Mouse (Mus musculus) midbrain, embryonic 15.5 days (tissue): Measurements from ENCODE around the gene Prpf6. TPM values are rescaled to one million over a fixed set of nuclear protein-coding genes. Genes with fewer than 3 reads are reported as not detected.

ENCODE experiments used
- ATAC-seq: fragments of 200-750 bp; cut with Nextera tagmentation; replicated peaks from 2 replicates; pipeline ENCODE4 v1.8.0; 2017; ENCODE audit warnings: moderate TSS enrichment
- H3K27ac ChIP-seq: fragments of 300-500 bp; sonication (generic); 2 replicates; pipeline ENCODE4 v1.5.1; 2015; ENCODE audit warnings: mild to moderate bottlenecking, inconsistent platforms
- H3K27me3 ChIP-seq: fragments of 300-500 bp; sonication (generic); replicated peaks from 2 replicates; pipeline ENCODE4 v1.6.1; 2015; ENCODE audit warnings: inconsistent platforms
- H3K36me3 ChIP-seq: fragments of 300-500 bp; sonication (generic); replicated peaks from 2 replicates; pipeline ENCODE4 v1.6.1; 2015; ENCODE audit warnings: inconsistent platforms
- H3K4me1 ChIP-seq: fragments of 300-500 bp; sonication (generic); 2 replicates; pipeline ENCODE4 v1.6.1; 2015; ENCODE audit warnings: inconsistent platforms
- H3K4me2 ChIP-seq: fragments of 300-500 bp; sonication (generic); 2 replicates; pipeline ENCODE4 v1.6.1; 2015; ENCODE audit warnings: inconsistent platforms, mild to moderate bottlenecking, moderate library complexity
- H3K4me3 ChIP-seq: fragments of 300-500 bp; sonication (generic); 2 replicates; pipeline ENCODE4 v1.5.1; 2015; ENCODE audit warnings: mild to moderate bottlenecking, inconsistent platforms
- H3K9ac ChIP-seq: fragments of 300-500 bp; sonication (generic); 2 replicates; pipeline ENCODE4 v1.6.1; 2015; ENCODE audit warnings: mild to moderate bottlenecking, inconsistent platforms
- H3K9me3 ChIP-seq: fragments of 300-500 bp; sonication (generic); 2 replicates; pipeline ENCODE4 v1.6.1; 2016; ENCODE audit warnings: inconsistent platforms
- WGBS: fragments of 180-500 bp; shearing (Covaris S2); methylation state at CpG from one replicate; pipeline ENCODE4 v1.1.7; 2015; ENCODE audit warnings: mixed read lengths; 5-methylcytosine and 5-hydroxymethylcytosine counted together
- polyA plus RNA-seq: library from polyadenylated mRNA; unstranded; fragments of >200 nt; fragmentation: Nextera tagmentation; extraction: Ambion mirVana; gene quantifications from 2 replicates; pipeline ENCODE4 v1.2.1, GENCODE M21; 2015

Prpf6 gene
- polyA plus RNA-seq, 1 experiment from 2014 or later, result 68.4 TPM

GRCm38 (mm10) chr2:181602367-181602766, 10.7 kb downstream of the Prpf6 start:
- no peak overlapping the region for H3K4me3 ChIP-seq
- no peak for ATAC-seq

GRCm38 (mm10) chr2:181618761-181619495, 27.3 kb downstream of the Prpf6 start:
- Histone ChIP-seq H3K27me3 (no peaks in the 10 kb centered on the region), H3K9ac (no peak overlapping the region), H3K4me3 (no peak overlapping the region), H3K36me3 (peaks cover 38% of the 10 kb centered on the region), H3K4me2 (no peak overlapping the region), H3K4me1 (no peaks in the 10 kb centered on the region), H3K9me3 (no peaks in the 10 kb centered on the region), H3K27ac (no peak overlapping the region)
- 89% methylated on average over 5 of the region's 5 CpGs for WGBS
- no peak for ATAC-seq

More at GRCm38 (mm10) chr2:181602367-181602766, 10.7 kb downstream of the Prpf6 start:
- no peak overlapping the region for H3K9ac ChIP-seq
- H3K36me3 ChIP-seq, result no peaks in the 10 kb centered on the region
- no peaks in the 10 kb centered on the region for H3K27me3 ChIP-seq
- H3K4me2 ChIP-seq, result peak overlapping the region; percentile 66
- no peaks in the 10 kb centered on the region for H3K9me3 ChIP-seq
- H3K27ac ChIP-seq, result no peak overlapping the region
- peaks cover 38% of the 10 kb centered on the region for H3K4me1 ChIP-seq
- WGBS, result 72% methylated on average over 4 of the region's 4 CpGs

- Histone ChIP-seq H3K9ac (no peak overlapping the region), H3K36me3 (peaks cover 33% of the 10 kb centered on the region; the same call in 1 of the 2 replicates), H3K9me3 (no peaks in the 10 kb centered on the region), H3K4me2 (no peak overlapping the region), H3K4me1 (no peaks in the 10 kb centered on the region), H3K27ac (no peak overlapping the region), H3K4me3 (no peak overlapping the region), H3K27me3 (no peaks in the 10 kb centered on the region)
- ATAC-seq, result no peak
Measured at GRCm38 (mm10) chr2:181623401-181623800, 31.7 kb downstream of the Prpf6 start.

GRCm38 (mm10) chr2:181628471-181628870, 36.8 kb downstream of the Prpf6 start:
- H3K36me3 ChIP-seq, result peaks cover 27% of the 10 kb centered on the region
- no peak for ATAC-seq
- no peak overlapping the region for H3K4me3 ChIP-seq
- no peaks in the 10 kb centered on the region for H3K27me3 ChIP-seq
- H3K27ac ChIP-seq, result no peak overlapping the region
- no peak overlapping the region for H3K4me2 ChIP-seq
- H3K4me1 ChIP-seq, result no peaks in the 10 kb centered on the region
- no peaks in the 10 kb centered on the region for H3K9me3 ChIP-seq
- no peak overlapping the region for H3K9ac ChIP-seq

- Histone ChIP-seq H3K36me3 (peaks cover 51% of the 10 kb centered on the region), H3K27ac (no peak overlapping the region), H3K9ac (no peak overlapping the region), H3K4me3 (no peak overlapping the region), H3K27me3 (no peaks in the 10 kb centered on the region), H3K4me2 (no peak overlapping the region), H3K9me3 (no peaks in the 10 kb centered on the region), H3K4me1 (no peaks in the 10 kb centered on the region)
- ATAC-seq, result no peak
- 94% methylated on average over 6 of the region's 6 CpGs for WGBS
Measured at GRCm38 (mm10) chr2:181632624-181633023, 41.0 kb downstream of the Prpf6 start.

GRCm38 (mm10) chr2:181635865-181636264, 44.2 kb downstream of the Prpf6 start:
- Histone ChIP-seq H3K27me3 (no peaks in the 10 kb centered on the region), H3K27ac (no peak overlapping the region), H3K4me1 (no peaks in the 10 kb centered on the region), H3K9ac (no peak overlapping the region), H3K36me3 (peaks cover 67% of the 10 kb centered on the region), H3K4me3 (no peak overlapping the region), H3K9me3 (no peaks in the 10 kb centered on the region), H3K4me2 (no peak overlapping the region)
- WGBS, result 91% methylated on average over 3 of the region's 3 CpGs
- no peak for ATAC-seq

- H3K4me1 ChIP-seq, result no peaks in the 10 kb centered on the region
- no peak overlapping the region for H3K4me3 ChIP-seq
- H3K27ac ChIP-seq, result no peak overlapping the region
- no peaks in the 10 kb centered on the region for H3K27me3 ChIP-seq
- H3K9me3 ChIP-seq, result no peaks in the 10 kb centered on the region
- H3K36me3 ChIP-seq, result peaks cover 33% of the 10 kb centered on the region
- H3K9ac ChIP-seq, result no peak overlapping the region
- no peak for ATAC-seq
- no peak overlapping the region for H3K4me2 ChIP-seq
- 96% methylated on average over 2 of the region's 2 CpGs for WGBS
Measured at GRCm38 (mm10) chr2:181644361-181644760, 52.7 kb downstream of the Prpf6 start.

- Histone ChIP-seq H3K27me3 (no peaks in the 10 kb centered on the region), H3K4me1 (no peaks in the 10 kb centered on the region), H3K4me3 (no peak overlapping the region), H3K27ac (no peak overlapping the region), H3K9ac (no peak overlapping the region), H3K4me2 (no peak overlapping the region), H3K9me3 (no peaks in the 10 kb centered on the region), H3K36me3 (peaks cover 35% of the 10 kb centered on the region)
- ATAC-seq, result no peak
- 86% methylated on average over 3 of the region's 3 CpGs for WGBS
Measured at GRCm38 (mm10) chr2:181645666-181646065, 54.0 kb downstream of the Prpf6 start.

GRCm38 (mm10) chr2:181646626-181647472, 55.2 kb downstream of the Prpf6 start:
- WGBS, result 96% methylated on average over 6 of the region's 6 CpGs
- ATAC-seq, result no peak
- H3K27me3 ChIP-seq, result no peaks in the 10 kb centered on the region
- no peak overlapping the region for H3K9ac ChIP-seq
- H3K27ac ChIP-seq, result no peak overlapping the region
- H3K4me2 ChIP-seq, result no peak overlapping the region
- no peaks in the 10 kb centered on the region for H3K9me3 ChIP-seq
- no peaks in the 10 kb centered on the region for H3K4me1 ChIP-seq
- H3K36me3 ChIP-seq, result peaks cover 36% of the 10 kb centered on the region
- H3K4me3 ChIP-seq, result no peak overlapping the region

GRCm38 (mm10) chr2:181648926-181649325, 57.3 kb downstream of the Prpf6 start:
- Histone ChIP-seq H3K27me3 (no peaks in the 10 kb centered on the region), H3K36me3 (peaks cover 46% of the 10 kb centered on the region), H3K27ac (no peak overlapping the region), H3K4me1 (no peaks in the 10 kb centered on the region), H3K9ac (no peak overlapping the region), H3K4me3 (no peak overlapping the region), H3K4me2 (no peak overlapping the region), H3K9me3 (no peaks in the 10 kb centered on the region)
- 81% methylated on average over 10 of the region's 10 CpGs for WGBS
- no peak for ATAC-seq

GRCm38 (mm10) chr2:181653065-181653464, 61.4 kb downstream of the Prpf6 start:
- Histone ChIP-seq H3K4me1 (no peaks in the 10 kb centered on the region), H3K4me2 (no peak overlapping the region), H3K36me3 (peaks cover 55% of the 10 kb centered on the region), H3K4me3 (no peak overlapping the region), H3K27ac (no peak overlapping the region), H3K9ac (no peak overlapping the region), H3K27me3 (no peaks in the 10 kb centered on the region), H3K9me3 (no peaks in the 10 kb centered on the region)
- ATAC-seq, result no peak

GRCm38 (mm10) chr2:181653523-181653922, 61.9 kb downstream of the Prpf6 start:
- peaks cover 55% of the 10 kb centered on the region for H3K36me3 ChIP-seq
- ATAC-seq, result no peak

More at GRCm38 (mm10) chr2:181653523-181653922, 61.9 kb downstream of the Prpf6 start:
- 94% methylated on average over 1 of the region's 1 CpGs for WGBS
- Histone ChIP-seq H3K9ac (no peak overlapping the region), H3K4me3 (no peak overlapping the region), H3K4me1 (no peaks in the 10 kb centered on the region), H3K27ac (no peak overlapping the region), H3K9me3 (no peaks in the 10 kb centered on the region), H3K27me3 (no peaks in the 10 kb centered on the region), H3K4me2 (no peak overlapping the region)
